Mouse (Mus musculus): Measurements from ENCODE around the gene Rif1.
"Not testable (repeated sequence)": the region's sequence is repeated elsewhere in the genome, so short reads cannot be mapped to it uniquely, and the experiment has no call there.

Rif1 gene

DNA sequence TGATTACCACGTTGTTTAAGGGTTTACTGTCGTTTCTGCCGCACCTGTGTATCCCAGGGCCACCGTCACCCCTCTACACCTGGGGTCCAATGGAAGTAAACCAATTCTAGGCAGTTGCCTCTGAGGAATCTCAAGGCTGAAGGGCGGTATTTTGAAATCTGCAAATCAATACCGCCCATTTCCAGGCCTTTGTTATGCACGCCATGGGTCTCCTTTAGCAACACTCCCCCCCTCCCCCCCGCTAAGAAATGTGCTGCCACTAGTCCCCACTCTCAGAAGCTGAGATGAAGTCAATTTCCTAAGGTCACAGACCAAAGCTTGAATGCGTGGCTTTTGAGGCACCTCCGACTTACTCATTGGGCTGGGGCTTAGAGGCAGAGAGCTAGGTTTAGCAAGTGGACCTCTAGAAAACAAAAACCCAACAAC, 554 bp upstream of the Rif1 start:
- no peak for DNase-seq

DNA sequence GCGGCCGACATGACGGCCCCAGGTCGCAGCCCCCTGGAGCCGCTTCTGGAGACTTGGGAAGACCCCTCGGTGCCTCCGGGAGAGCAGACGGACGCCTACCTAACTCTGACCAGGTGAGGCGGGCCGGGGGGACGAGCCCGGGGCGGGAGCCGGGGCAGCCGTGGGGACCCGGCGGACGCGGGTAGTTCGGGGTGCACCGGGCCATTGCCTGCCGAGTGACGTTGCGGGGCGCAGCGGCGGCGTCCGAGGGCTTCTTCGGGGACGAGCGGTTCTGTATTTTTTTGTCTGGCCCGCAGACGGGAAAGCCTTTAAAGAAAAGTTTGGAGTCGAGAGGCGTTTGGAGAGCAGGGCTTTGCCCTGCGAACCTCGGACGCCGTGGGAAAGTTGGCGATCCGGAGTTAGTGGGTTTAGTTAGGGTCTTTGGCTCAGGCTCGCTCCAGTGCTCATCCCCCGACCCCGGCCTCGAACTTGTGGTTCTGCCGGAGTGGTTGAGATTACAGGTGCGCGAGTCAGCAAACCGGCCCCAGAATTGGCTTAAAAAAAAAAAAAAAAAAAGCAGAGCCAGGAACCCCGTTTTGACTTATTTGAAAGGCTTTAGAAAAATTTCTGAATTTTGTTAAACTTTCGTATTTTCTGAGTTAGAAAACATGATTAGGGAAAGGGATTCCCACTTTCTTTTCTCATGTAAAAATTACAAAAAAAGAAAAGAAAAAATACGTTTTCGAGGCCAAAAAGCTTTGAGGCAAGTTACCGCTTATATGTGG, 691 bp downstream of the Rif1 start:
- DNase-seq: peak; percentile 58

DNA sequence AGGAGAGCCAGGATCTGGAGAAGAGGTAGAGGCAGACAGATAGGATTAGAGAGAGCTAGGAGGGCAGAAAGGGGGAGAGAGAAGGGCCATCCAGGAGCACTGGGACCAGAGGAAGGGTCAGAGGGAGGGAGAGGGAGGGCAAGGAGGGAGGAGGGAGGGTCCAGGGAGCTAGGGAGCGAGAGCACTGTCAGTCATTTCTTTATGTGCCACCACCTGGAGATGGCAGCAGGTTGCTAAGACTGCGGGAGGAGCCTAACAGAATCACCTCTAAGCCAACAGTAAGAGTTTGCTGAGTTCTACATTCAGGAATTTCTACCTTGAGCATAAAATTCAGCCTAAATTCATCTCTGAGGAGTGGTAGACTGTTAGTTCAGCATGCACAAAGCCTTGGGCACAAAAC, 6.0 kb downstream of the Rif1 start:
- DNase-seq: no peak

DNA sequence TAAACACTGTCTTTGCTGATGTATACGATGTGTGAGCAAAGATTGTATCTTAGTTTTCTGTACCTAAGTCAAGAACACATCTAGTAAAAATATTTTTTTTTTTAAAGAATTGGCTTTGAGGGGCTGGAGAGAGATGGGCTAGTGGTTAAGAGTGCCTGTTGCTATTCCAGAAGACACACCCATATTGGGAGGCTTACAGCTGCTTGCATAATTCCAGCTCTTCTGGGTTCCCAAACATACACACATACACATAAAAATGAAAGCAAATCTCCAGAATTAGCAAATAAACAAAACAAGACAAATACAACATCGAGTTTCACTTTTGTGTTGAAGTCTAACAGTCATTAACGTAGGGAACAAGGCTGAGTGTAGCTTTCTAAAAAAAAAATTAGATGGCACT, 11.4 kb downstream of the Rif1 start:
- DNase-seq: no peak

DNA sequence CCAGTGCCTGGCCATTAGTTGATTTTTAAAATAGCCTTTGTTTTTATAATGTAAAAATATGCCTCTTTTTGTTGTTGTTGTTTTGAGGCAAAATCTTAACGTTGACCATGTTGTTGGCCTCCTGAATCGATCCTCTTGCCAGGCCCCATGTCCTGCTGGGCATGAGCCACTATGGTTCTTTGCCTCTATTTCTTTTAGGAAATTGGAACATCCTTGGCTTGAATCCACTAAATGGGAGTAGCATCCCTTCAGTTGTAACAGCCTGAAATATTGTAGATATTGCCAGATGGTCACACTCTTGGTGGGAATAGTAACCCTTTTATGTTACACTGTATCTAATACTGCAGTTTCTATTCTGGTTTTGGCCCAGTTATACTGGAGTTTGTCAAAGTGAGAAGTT, 11.9 kb downstream of the Rif1 start:
- DNase-seq: peak; percentile 95

DNA sequence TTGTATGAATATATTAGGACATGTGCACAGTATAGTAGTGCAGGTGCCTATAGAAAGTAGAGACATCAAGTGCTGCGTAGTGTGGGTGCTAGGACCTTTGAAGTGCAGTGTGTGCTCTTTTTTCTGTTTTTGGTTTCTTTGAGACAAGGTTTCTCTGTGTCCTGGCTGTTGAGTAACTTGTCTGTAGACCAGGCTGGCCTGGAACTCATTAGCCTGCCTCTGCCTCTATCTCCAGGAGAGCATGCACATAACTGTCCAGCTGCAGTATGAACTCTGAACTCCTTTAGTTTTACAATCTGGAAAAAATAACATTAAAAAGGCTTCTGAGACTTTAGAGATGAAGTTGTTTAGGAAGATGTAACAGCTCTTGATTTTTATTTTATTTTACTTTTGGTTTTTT, 41.5 kb downstream of the Rif1 start:
- no peak for DNase-seq

DNA sequence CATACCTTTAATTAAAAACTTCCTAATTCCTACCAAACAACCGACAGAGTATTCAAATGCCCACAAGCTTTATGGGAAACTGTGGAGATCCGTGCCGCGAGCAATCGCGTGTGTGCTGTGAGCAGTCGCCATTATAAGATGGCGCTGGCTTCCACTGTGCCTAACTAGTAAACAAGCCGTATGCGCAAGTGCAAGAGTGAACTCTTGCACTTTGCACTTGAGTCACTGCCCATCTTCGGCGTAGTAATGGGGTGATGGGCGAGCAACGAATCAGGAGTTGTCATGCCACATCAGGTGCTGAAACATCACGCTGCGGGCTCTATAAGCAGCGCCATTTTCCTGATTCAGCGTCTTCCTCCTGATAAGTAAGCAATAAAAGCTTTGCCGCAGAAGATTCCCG, 58.7 kb downstream of the Rif1 start:
- not testable (repeated sequence) for DNase-seq

DNA sequence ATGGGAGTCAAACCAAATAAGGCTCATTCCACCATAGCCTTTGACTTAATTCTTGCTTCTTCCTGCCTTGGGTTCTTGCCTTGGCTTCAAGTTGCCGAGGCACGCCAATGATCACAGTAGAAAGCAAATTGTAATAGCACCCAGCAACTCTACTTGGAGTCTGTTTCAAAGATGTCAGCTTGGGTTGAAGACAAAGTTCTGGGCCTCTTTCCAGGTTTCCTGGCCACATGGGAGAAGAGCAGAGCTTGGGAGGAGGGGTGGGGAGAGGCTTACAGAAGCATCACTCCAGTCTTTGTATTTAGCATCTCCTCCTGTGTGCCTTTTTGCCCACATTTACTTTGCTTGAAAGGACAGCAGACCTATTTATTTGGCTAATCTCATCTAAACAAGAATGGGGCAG, 60.7 kb downstream of the Rif1 start:
- peak; percentile 44 for DNase-seq

DNA sequence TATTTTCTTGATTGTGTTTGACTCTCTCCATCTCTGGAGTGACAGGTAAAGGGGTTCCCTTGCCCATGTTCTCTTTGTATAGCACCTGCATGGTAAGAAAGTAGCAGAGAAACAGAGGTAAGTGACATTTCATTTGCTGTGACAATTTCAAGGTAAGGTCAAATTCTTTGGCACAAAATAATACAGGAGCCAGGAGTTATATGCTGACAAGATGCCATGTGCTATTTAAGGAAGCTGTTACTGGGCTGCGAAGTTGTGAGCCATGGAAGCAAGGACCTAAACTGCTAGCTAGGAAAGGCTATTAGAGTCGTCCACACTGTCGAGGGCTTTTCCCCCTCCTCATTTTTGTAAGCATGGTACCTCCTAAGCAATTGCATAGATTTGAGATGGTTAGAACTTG, 80.4 kb downstream of the Rif1 start:
- DNase-seq: peak; percentile 51

DNA sequence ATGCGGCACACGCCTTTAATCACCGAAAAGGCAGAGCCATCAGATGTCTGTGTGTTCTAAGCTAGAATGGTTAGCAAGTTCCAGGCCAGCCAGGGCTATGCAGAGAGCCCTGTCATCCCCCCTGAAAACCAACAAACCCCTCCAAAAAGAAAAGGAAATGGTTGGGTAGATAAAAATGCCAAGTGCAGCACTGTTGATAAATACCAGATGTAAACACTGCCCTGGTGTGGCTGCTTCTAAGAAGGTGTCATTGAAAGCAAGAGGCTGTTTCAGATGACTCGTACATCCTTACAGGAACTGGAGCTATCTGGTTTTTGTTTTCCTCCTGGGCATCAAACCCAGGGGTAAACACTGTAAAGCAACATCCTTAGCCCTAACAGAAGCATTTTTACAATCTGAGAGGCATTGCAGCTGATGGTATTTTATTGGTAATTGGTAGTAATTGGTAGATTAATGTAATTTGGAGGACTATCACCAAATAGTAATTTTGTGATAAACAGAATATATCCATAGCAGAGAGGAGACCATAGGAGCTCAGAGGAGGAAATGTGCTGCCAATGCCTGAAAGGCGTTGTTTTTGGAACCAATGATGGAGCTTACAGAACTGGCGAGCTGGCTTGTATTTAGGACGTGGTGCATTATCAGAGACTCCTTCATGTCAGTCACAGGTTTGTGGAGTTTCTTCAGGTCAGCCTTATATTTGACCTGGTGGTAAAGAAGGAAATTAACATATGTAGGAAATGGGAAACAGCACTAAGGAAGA, 96.8 kb downstream of the Rif1 start:
- DNase-seq: no peak

Data from cerebellum, adult 9-10 months (tissue).